Mouse (Mus musculus) kidney, embryonic 16.5 days (tissue): ENCODE results near the gene Sphkap. TPM values are rescaled to one million over a fixed set of nuclear protein-coding genes. Genes with fewer than 3 reads are reported as not detected.

Source experiments
- ATAC-seq: fragments of 200-750 bp; cut with Nextera tagmentation; 2 replicates; pipeline ENCODE4 v1.8.0; 2017; ENCODE audit warnings: moderate TSS enrichment; ENCODE audit not compliant: low FRiP score, low TSS enrichment
- H3K27ac ChIP-seq: fragments of 300-500 bp; sonication (generic); 2 replicates; pipeline ENCODE4 v1.5.1; 2014; ENCODE audit warnings: low read length
- H3K27me3 ChIP-seq: fragments of 300-500 bp; sonication (generic); 2 replicates; pipeline ENCODE4 v1.6.1; 2014; ENCODE audit warnings: low read length, control low read depth, mixed read lengths; ENCODE audit not compliant: insufficient read depth
- H3K36me3 ChIP-seq: fragments of 300-500 bp; sonication (generic); 2 replicates; pipeline ENCODE4 v1.6.1; 2014; ENCODE audit warnings: low read length, control low read depth, mixed read lengths; ENCODE audit not compliant: insufficient read depth
- H3K4me1 ChIP-seq: fragments of 300-500 bp; sonication (generic); 2 replicates; pipeline ENCODE4 v1.6.1; 2014; ENCODE audit warnings: low read length, control low read depth, mixed read lengths; ENCODE audit not compliant: insufficient read depth
- H3K4me2 ChIP-seq: fragments of 300-500 bp; sonication (generic); replicated peaks from 2 replicates; pipeline ENCODE4 v1.6.1; 2014; ENCODE audit warnings: low read depth, low read length
- H3K4me3 ChIP-seq: fragments of 300-500 bp; sonication (generic); 2 replicates; pipeline ENCODE4 v1.5.1; 2014; ENCODE audit warnings: mild to moderate bottlenecking, low read length
- H3K9ac ChIP-seq: fragments of 300-500 bp; sonication (generic); replicated peaks from 2 replicates; pipeline ENCODE4 v1.6.1; 2014; ENCODE audit warnings: low read length
- H3K9me3 ChIP-seq: fragments of 300-500 bp; sonication (generic); 2 replicates; pipeline ENCODE4 v1.6.1; 2016; ENCODE audit warnings: low read length, control low read depth
- WGBS: fragments of 180-500 bp; shearing (Covaris S2); extraction: QIAGEN DNeasy Blood & Tissue Kit; methylation state at CpG from one replicate; pipeline ENCODE4 v1.1.7; 2014; 5-methylcytosine and 5-hydroxymethylcytosine counted together
- polyA plus RNA-seq: library from polyadenylated mRNA; unstranded; fragments of >200 nt; fragmentation: Nextera tagmentation; extraction: Ambion mirVana; gene quantifications from 2 replicates; pipeline ENCODE4 v1.2.1, GENCODE M21; 2015

Gene Sphkap
- polyA plus RNA-seq: 0.10 and 0.12 TPM in 2 replicates

- Histone ChIP-seq H3K36me3 (no peaks in the 10 kb centered on the region), H3K27ac (no peak within 1 kb of the TSS), H3K27me3 (peaks cover 12% of the 10 kb centered on the region), H3K4me3 (peak within 1 kb of the TSS; percentile 49), H3K4me2 (peak within 1 kb of the TSS; percentile 77), H3K9me3 (no peaks in the 10 kb centered on the region), H3K9ac (peak within 1 kb of the TSS; percentile 51; the same call in 1 of the 2 replicates), H3K4me1 (peaks cover 10% of the 10 kb centered on the region; the same call in 1 of the 2 replicates)
- WGBS: 1% methylated on average over 16 of the region's 16 CpGs
- ATAC-seq: peak; percentile 95
These were observed at the start of gene Sphkap for GRCm38 (mm10) chr1:83408021-83408464. Sphkap (minus strand) TSS chr1:83408200.

GRCm38 (mm10) chr1:83451291-83451690 is 43.3 kb upstream of the Sphkap start:
- 77% methylated on average over 5 of the region's 5 CpGs for WGBS
- no peak overlapping the region for H3K9ac ChIP-seq
- H3K4me1 ChIP-seq: no peaks in the 10 kb centered on the region
- no peak for ATAC-seq
- no peaks in the 10 kb centered on the region for H3K9me3 ChIP-seq
- H3K4me2 ChIP-seq: no peak overlapping the region
- H3K27me3 ChIP-seq: no peaks in the 10 kb centered on the region
- no peak overlapping the region for H3K27ac ChIP-seq
- H3K36me3 ChIP-seq: no peaks in the 10 kb centered on the region
- H3K4me3 ChIP-seq: no peak overlapping the region

DNA sequence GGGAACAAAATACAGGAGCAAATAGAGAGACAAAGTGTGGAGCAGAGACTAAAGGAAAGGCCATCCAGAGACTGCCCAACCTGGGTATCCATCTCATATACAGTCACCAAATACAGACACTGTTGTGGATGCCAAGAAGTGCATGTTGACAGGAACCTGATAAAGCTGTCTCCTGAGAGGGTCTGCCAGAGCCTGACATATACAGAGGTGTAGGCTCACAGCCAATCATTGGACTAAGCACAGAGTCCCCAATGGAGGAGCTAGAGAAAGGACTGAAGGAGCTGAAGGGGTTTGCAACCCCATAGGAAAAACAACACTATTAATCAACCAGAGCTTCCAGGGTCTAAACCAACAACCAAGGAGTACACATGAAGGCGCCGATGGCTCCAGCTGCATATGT is 32.4 kb upstream of the Sphkap start:
- H3K27me3 ChIP-seq: no peaks in the 10 kb centered on the region
- H3K9me3 ChIP-seq: no peaks in the 10 kb centered on the region
- no peak overlapping the region for H3K4me3 ChIP-seq
- no peak for ATAC-seq
- WGBS: 89% methylated on average over 2 of the region's 2 CpGs
- H3K36me3 ChIP-seq: no peaks in the 10 kb centered on the region
- H3K4me2 ChIP-seq: no peak overlapping the region
- no peaks in the 10 kb centered on the region for H3K4me1 ChIP-seq
- H3K9ac ChIP-seq: no peak overlapping the region
- H3K27ac ChIP-seq: no peak overlapping the region

DNA sequence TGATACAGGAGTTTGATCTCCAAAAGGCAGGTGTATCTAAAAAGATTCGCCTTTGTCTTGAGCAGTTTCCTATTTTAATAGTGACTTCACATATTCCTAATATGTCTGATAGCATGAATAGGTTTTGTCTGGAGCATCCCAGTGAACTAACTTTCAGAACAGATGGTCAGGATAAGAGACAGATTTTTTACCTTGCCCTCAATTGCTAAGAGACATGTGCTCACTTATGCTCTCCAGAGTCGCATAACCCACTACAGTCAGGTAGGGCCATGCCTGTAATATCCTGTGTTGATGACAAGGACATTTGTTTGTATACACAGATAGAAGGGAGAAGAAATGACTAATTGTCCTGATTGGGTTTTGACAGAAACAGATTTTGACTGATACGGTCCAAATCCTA is 25.9 kb upstream of the Sphkap start:
- Histone ChIP-seq H3K9me3 (no peaks in the 10 kb centered on the region), H3K36me3 (no peaks in the 10 kb centered on the region), H3K27ac (no peak overlapping the region), H3K4me3 (no peak overlapping the region), H3K4me2 (no peak overlapping the region), H3K9ac (no peak overlapping the region), H3K27me3 (no peaks in the 10 kb centered on the region), H3K4me1 (no peaks in the 10 kb centered on the region)
- ATAC-seq: no peak
- 94% methylated on average over 3 of the region's 3 CpGs for WGBS

DNA sequence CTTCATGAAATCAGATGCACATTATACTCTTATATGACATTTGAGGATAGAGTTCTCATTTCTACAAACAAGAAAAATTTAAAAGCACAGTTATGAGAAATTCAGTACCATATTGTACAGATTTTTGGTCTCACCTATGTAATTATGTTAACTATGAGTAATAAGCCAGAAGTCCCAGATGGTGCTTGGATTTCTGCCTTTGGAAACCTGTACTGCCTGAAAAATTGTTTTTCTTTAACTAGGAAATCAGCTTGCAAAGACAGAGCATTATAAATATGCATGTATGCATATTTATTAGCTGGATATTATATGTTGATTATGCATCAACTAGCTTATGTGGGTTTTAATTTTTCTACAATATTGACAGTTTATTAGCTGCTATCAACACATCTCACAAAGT is 21.9 kb upstream of the Sphkap start:
- H3K27me3 ChIP-seq: no peaks in the 10 kb centered on the region
- no peak overlapping the region for H3K9ac ChIP-seq
- H3K4me3 ChIP-seq: no peak overlapping the region
- H3K36me3 ChIP-seq: no peaks in the 10 kb centered on the region
- no peak overlapping the region for H3K4me2 ChIP-seq
- no peaks in the 10 kb centered on the region for H3K4me1 ChIP-seq
- H3K27ac ChIP-seq: no peak overlapping the region
- no peaks in the 10 kb centered on the region for H3K9me3 ChIP-seq
- no peak for ATAC-seq

DNA sequence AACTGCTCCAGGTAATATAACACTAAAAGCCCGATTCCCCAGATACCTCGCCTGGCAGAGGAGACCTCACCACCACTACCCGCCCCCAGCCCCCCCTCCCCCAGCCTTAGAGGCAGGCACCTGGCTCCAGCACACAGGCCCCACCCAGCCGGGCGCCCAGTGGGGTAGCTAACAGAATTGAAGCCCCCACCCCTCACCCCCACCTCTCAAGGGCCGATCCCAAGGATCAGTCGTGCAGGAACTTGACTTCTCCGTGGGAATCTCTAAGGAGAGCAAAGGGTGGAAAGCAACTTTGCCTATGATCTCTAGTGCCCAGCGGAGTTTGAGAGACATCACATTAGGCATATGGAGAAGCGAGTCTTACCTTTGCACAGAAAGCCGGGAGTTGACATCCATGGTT is 384 bp downstream of the Sphkap start:
- H3K27me3 ChIP-seq: peaks cover 12% of the 10 kb centered on the region
- WGBS: 2% methylated on average over 11 of the region's 11 CpGs
- H3K36me3 ChIP-seq: no peaks in the 10 kb centered on the region
- peak overlapping the region; percentile 49 for H3K4me3 ChIP-seq
- H3K4me2 ChIP-seq: peak overlapping the region; percentile 77
- ATAC-seq: peak; percentile 46; the same call in 1 of the 2 replicates
- no peak overlapping the region for H3K27ac ChIP-seq
- H3K9me3 ChIP-seq: no peaks in the 10 kb centered on the region
- H3K9ac ChIP-seq: peak overlapping the region; percentile 51; the same call in 1 of the 2 replicates
- peaks cover 10% of the 10 kb centered on the region; the same call in 1 of the 2 replicates for H3K4me1 ChIP-seq

- Histone ChIP-seq H3K4me1 (peaks cover 10% of the 10 kb centered on the region; the same call in 1 of the 2 replicates), H3K36me3 (no peaks in the 10 kb centered on the region), H3K9me3 (no peaks in the 10 kb centered on the region), H3K4me2 (peak overlapping the region; percentile 77), H3K9ac (no peak overlapping the region), H3K4me3 (no peak overlapping the region), H3K27me3 (peaks cover 12% of the 10 kb centered on the region), H3K27ac (no peak overlapping the region)
- ATAC-seq: peak; percentile 19; the same call in 1 of the 2 replicates
- 18% methylated on average over 8 of the region's 8 CpGs for WGBS
These were observed 984 bp downstream of the Sphkap start for GRCm38 (mm10) chr1:83406882-83407549.

DNA sequence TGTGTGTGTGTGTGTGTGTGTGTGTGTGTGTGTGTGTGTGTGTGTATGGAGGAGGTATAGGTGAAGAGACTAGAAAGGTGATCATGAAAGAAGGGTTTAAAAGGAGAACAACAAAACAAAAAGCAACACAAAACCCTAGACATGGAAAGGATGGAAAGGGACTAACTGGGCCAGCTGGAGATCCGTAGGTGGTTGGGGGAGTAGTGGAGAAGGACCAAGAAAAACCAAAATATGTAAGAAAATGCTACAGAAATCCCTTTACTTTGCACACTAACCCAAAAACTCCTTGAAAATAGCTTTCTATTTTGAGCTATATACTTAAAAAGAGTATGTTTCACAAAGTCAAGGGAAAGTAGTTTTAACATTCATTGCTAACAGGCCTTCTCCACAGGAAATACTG is 6.9 kb downstream of the Sphkap start:
- no peak overlapping the region for H3K4me2 ChIP-seq
- WGBS: 96% methylated on average over 1 of the region's 1 CpGs

DNA sequence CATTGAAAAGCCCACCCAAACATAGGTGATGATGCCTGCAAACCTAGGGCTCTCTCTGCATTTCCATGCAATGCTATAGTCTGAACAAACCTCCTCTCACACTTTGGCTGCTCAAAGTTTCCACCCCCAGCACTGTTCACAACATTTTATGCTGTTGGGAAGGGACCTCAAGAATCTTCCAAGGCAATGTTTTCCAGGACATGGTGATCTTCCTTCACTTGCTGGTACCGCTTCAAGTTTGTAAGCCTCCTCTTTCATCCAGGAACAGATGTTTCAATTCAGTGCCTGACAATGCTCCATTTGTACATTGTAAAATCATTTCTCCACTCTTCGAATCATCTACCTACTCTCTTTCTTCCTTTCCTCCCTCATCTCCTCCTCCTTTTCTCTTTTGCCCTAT is 11.7 kb downstream of the Sphkap start:
- 86% methylated on average over 2 of the region's 2 CpGs for WGBS
- H3K36me3 ChIP-seq: no peaks in the 10 kb centered on the region
- no peak overlapping the region for H3K4me3 ChIP-seq
- no peaks in the 10 kb centered on the region for H3K4me1 ChIP-seq
- no peak overlapping the region for H3K27ac ChIP-seq
- no peaks in the 10 kb centered on the region for H3K27me3 ChIP-seq
- H3K9me3 ChIP-seq: no peaks in the 10 kb centered on the region
- H3K9ac ChIP-seq: no peak overlapping the region
- H3K4me2 ChIP-seq: no peak overlapping the region
- no peak for ATAC-seq

More for the DNA sequence above, 6.9 kb downstream of the Sphkap start:
- H3K9me3 ChIP-seq: no peaks in the 10 kb centered on the region
- no peaks in the 10 kb centered on the region for H3K4me1 ChIP-seq
- no peak overlapping the region for H3K9ac ChIP-seq
- no peaks in the 10 kb centered on the region for H3K27me3 ChIP-seq
- H3K36me3 ChIP-seq: no peaks in the 10 kb centered on the region
- H3K27ac ChIP-seq: no peak overlapping the region
- H3K4me3 ChIP-seq: no peak overlapping the region
- ATAC-seq: no peak

GRCm38 (mm10) chr1:83395559-83395958 is 12.4 kb downstream of the Sphkap start:
- no peak for ATAC-seq
- Histone ChIP-seq H3K4me2 (no peak overlapping the region), H3K4me1 (no peaks in the 10 kb centered on the region), H3K36me3 (no peaks in the 10 kb centered on the region), H3K9ac (no peak overlapping the region), H3K27me3 (no peaks in the 10 kb centered on the region), H3K27ac (no peak overlapping the region), H3K4me3 (no peak overlapping the region), H3K9me3 (no peaks in the 10 kb centered on the region)
- 77% methylated on average over 5 of the region's 5 CpGs for WGBS
